Mouse (Mus musculus): ENCODE results near the gene Kirrel. TPM values are rescaled to one million over a fixed set of nuclear protein-coding genes. Genes with fewer than 3 reads are reported as not detected.

Kirrel gene
- polyA plus RNA-seq, 1 experiment, result 2.6 TPM

- no peaks in the 10 kb centered on the region for H3K27me3 ChIP-seq (ENCODE audit: control insufficient read depth, insufficient read depth, low read length)
- no peaks in the 10 kb centered on the region for H3K4me1 ChIP-seq (ENCODE audit: control insufficient read depth, insufficient read depth, insufficient read length, low read length)
- H3K4me3 ChIP-seq (ENCODE audit: low read depth, low read length), result no peak overlapping the region
- no peak overlapping the region for H3K27ac ChIP-seq (ENCODE audit: insufficient read depth, low read depth, low read length)
- 82% methylated on average over 8 of the region's 8 CpGs for WGBS
- H3K36me3 ChIP-seq (ENCODE audit: control insufficient read depth, insufficient read depth, low read length), result no peaks in the 10 kb centered on the region
- no peak for TF ChIP-seq POLR2A (IDR thresholded peaks at IDR 0.05; ENCODE audit: low read depth, low read length)
- no peak for TF ChIP-seq CTCF (IDR thresholded peaks at IDR 0.05; ENCODE audit: extremely low read depth, insufficient read length, insufficient replicate concordance, low read depth, low read length)
These were observed 107.1 kb downstream of the Kirrel start for GRCm38 (mm10) chr3:87067396-87067975.

DNA sequence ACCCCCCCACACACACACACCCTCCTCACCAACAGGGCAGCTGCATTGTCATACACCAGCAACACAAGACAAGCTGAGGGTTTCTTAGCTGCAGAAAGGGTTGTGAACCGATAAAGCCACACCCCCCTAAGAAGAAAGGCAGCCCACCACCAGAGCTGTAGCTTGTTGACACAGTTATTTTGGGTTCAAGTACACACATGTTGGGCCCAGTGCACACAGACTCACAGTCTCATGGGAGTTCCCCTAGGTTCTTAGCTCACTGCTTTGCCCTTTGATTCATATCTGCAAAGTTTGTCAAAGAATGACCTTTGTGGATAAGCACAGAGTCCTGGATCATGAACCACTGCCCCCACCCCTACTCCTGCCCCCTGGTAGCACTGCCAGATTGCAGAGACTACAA lies 120.6 kb downstream of the Kirrel start:
- Histone ChIP-seq H3K36me3 (ENCODE audit: control insufficient read depth, insufficient read depth, low read length) (no peaks in the 10 kb centered on the region), H3K27ac (ENCODE audit: insufficient read depth, low read depth, low read length) (no peak overlapping the region), H3K27me3 (ENCODE audit: control insufficient read depth, insufficient read depth, low read length) (no peaks in the 10 kb centered on the region), H3K4me1 (ENCODE audit: control insufficient read depth, insufficient read depth, insufficient read length, low read length) (no peaks in the 10 kb centered on the region), H3K4me3 (ENCODE audit: low read depth, low read length) (no peak overlapping the region)
- TF ChIP-seq CTCF (IDR thresholded peaks at IDR 0.05; ENCODE audit: extremely low read depth, insufficient read length, insufficient replicate concordance, low read depth, low read length) (no peak), POLR2A (IDR thresholded peaks at IDR 0.05; ENCODE audit: low read depth, low read length) (no peak)
- 49% methylated on average over 1 of the region's 1 CpGs for WGBS

DNA sequence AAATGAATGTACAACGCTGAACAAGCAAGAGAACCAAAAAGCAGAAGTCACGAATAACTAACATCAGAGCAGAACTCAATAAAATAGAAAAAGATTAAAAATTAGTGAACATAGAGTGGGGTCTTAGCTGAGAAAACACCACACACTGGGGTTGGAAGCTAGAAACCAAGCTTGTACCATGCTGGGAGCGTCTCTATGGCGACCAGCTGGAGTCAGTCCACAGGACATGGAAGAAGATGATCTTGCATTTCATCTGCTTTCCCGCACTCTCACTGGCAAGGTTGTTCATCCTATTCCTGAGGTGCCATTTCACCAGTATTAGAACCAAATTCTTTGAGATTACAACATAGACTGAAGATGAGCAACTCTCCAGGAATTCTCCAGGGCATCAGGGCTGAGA lies 126.7 kb downstream of the Kirrel start:
- no peaks in the 10 kb centered on the region for H3K27me3 ChIP-seq (ENCODE audit: control insufficient read depth, insufficient read depth, low read length)
- H3K4me3 ChIP-seq (ENCODE audit: low read depth, low read length), result no peak overlapping the region
- H3K4me1 ChIP-seq (ENCODE audit: control insufficient read depth, insufficient read depth, insufficient read length, low read length), result no peaks in the 10 kb centered on the region
- H3K36me3 ChIP-seq (ENCODE audit: control insufficient read depth, insufficient read depth, low read length), result no peaks in the 10 kb centered on the region
- no peak overlapping the region for H3K27ac ChIP-seq (ENCODE audit: insufficient read depth, low read depth, low read length)
- 84% methylated on average over 5 of the region's 5 CpGs for WGBS
- TF ChIP-seq CTCF (IDR thresholded peaks at IDR 0.05; ENCODE audit: extremely low read depth, insufficient read length, insufficient replicate concordance, low read depth, low read length) (no peak), POLR2A (IDR thresholded peaks at IDR 0.05; ENCODE audit: low read depth, low read length) (no peak)

- WGBS, result 58% methylated on average over 2 of the region's 2 CpGs
- TF ChIP-seq POLR2A (IDR thresholded peaks at IDR 0.05; ENCODE audit: low read depth, low read length) (no peak), CTCF (IDR thresholded peaks at IDR 0.05; ENCODE audit: extremely low read depth, insufficient read length, insufficient replicate concordance, low read depth, low read length) (no peak)
- H3K27me3 ChIP-seq (ENCODE audit: control insufficient read depth, insufficient read depth, low read length), result no peaks in the 10 kb centered on the region
- H3K4me1 ChIP-seq (ENCODE audit: control insufficient read depth, insufficient read depth, insufficient read length, low read length), result no peaks in the 10 kb centered on the region
- no peak overlapping the region for H3K27ac ChIP-seq (ENCODE audit: insufficient read depth, low read depth, low read length)
- H3K36me3 ChIP-seq (ENCODE audit: control insufficient read depth, insufficient read depth, low read length), result no peaks in the 10 kb centered on the region
- no peak overlapping the region for H3K4me3 ChIP-seq (ENCODE audit: low read depth, low read length)
These were observed 132.8 kb downstream of the Kirrel start for GRCm38 (mm10) chr3:87041733-87042132.

DNA sequence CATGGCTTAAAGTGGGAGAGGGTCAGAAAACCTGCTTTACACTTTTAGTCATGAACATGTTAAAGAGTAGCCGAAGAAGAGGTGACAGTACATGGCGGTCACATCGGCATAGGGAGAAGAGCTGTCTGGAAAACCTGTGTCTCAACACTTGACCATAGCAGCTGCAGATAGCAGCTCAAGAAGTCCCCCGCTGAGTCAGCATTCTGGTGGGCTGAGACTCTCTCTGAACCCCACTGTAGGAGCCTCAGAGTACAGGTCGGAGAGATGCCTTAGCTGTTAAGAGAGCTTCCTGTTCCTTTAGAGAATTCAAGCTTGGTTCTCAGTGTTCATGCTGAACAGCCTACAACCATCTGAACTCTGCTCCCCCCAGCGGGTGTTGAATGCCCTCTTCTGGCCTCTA lies 136.0 kb downstream of the Kirrel start:
- 79% methylated on average over 6 of the region's 6 CpGs for WGBS
- Histone ChIP-seq H3K4me3 (ENCODE audit: low read depth, low read length) (no peak overlapping the region), H3K4me1 (ENCODE audit: control insufficient read depth, insufficient read depth, insufficient read length, low read length) (no peaks in the 10 kb centered on the region), H3K27ac (ENCODE audit: insufficient read depth, low read depth, low read length) (no peak overlapping the region), H3K27me3 (ENCODE audit: control insufficient read depth, insufficient read depth, low read length) (no peaks in the 10 kb centered on the region), H3K36me3 (ENCODE audit: control insufficient read depth, insufficient read depth, low read length) (no peaks in the 10 kb centered on the region)
- TF ChIP-seq POLR2A (IDR thresholded peaks at IDR 0.05; ENCODE audit: low read depth, low read length) (no peak), CTCF (IDR thresholded peaks at IDR 0.05; ENCODE audit: extremely low read depth, insufficient read length, insufficient replicate concordance, low read depth, low read length) (no peak)

DNA sequence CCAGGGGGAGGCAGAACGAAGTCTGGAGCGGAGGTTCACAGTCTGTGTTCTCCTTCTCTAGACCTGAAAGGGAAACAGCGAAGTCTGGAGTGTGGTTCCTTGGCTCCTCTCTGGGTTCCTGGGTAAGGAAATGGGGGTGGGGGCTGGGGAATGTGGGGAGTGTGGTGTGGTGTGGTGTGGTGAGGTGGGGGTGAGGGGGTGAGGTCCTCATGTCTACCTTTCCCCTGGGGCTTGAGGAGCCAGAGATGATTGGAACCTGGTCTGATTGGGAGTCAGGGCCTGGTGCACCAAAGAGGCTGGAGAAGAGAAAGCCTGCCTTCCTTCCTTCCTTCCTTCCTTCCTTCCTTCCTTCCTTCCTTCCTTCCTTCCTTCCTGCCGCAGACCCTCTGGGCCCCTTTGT lies 140.5 kb downstream of the Kirrel start:
- Histone ChIP-seq H3K4me3 (ENCODE audit: low read depth, low read length) (no peak overlapping the region), H3K36me3 (ENCODE audit: control insufficient read depth, insufficient read depth, low read length) (no peaks in the 10 kb centered on the region), H3K27me3 (ENCODE audit: control insufficient read depth, insufficient read depth, low read length) (no peaks in the 10 kb centered on the region), H3K27ac (ENCODE audit: insufficient read depth, low read depth, low read length) (no peak overlapping the region), H3K4me1 (ENCODE audit: control insufficient read depth, insufficient read depth, insufficient read length, low read length) (no peaks in the 10 kb centered on the region)
- no peak for TF ChIP-seq CTCF (IDR thresholded peaks at IDR 0.05; ENCODE audit: extremely low read depth, insufficient read length, insufficient replicate concordance, low read depth, low read length)
- no peak for TF ChIP-seq POLR2A (IDR thresholded peaks at IDR 0.05; ENCODE audit: low read depth, low read length)
- WGBS, result 82% methylated on average over 4 of the region's 4 CpGs

- H3K4me1 ChIP-seq (ENCODE audit: control insufficient read depth, insufficient read depth, insufficient read length, low read length), result no peaks in the 10 kb centered on the region
- H3K36me3 ChIP-seq (ENCODE audit: control insufficient read depth, insufficient read depth, low read length), result no peaks in the 10 kb centered on the region
- TF ChIP-seq CTCF (IDR thresholded peaks at IDR 0.05; ENCODE audit: extremely low read depth, insufficient read length, insufficient replicate concordance, low read depth, low read length) (peak; percentile 83; the same call in 1 of the 2 replicates), POLR2A (IDR thresholded peaks at IDR 0.05; ENCODE audit: low read depth, low read length) (no peak)
- H3K4me3 ChIP-seq (ENCODE audit: low read depth, low read length), result no peak overlapping the region
- WGBS, result 20% methylated on average over 8 of the region's 8 CpGs
- H3K27me3 ChIP-seq (ENCODE audit: control insufficient read depth, insufficient read depth, low read length), result no peaks in the 10 kb centered on the region
- no peak overlapping the region for H3K27ac ChIP-seq (ENCODE audit: insufficient read depth, low read depth, low read length)
These were observed 141.2 kb downstream of the Kirrel start for GRCm38 (mm10) chr3:87033357-87033756.

Data from small intestine, adult 2 months (tissue).